Mouse (Mus musculus) embryonic facial prominence, embryonic 15.5 days (tissue): ENCODE measurements around the gene Eno2. TPM values are rescaled to one million over a fixed set of nuclear protein-coding genes. Genes with fewer than 3 reads are reported as not detected.

Source experiments
- ATAC-seq: fragments of 200-750 bp; cut with Nextera tagmentation; 2 replicates; pipeline ENCODE4 v1.8.0; 2017; ENCODE audit warnings: low read depth, moderate TSS enrichment; ENCODE audit not compliant: insufficient number of reproducible peaks, low FRiP score, low TSS enrichment
- H3K27ac ChIP-seq: fragments of 300-500 bp; sonication (generic); replicated peaks from 2 replicates; pipeline ENCODE4 v1.5.1; 2015; ENCODE audit warnings: mild to moderate bottlenecking, inconsistent platforms
- H3K27me3 ChIP-seq: fragments of 300-500 bp; sonication (generic); 2 replicates; pipeline ENCODE4 v1.6.1; 2015; ENCODE audit warnings: inconsistent platforms
- H3K36me3 ChIP-seq: fragments of 300-500 bp; sonication (generic); 2 replicates; pipeline ENCODE4 v1.6.1; 2015; ENCODE audit warnings: mild to moderate bottlenecking, inconsistent platforms
- H3K4me1 ChIP-seq: fragments of 300-500 bp; sonication (generic); 2 replicates; pipeline ENCODE4 v1.6.1; 2015; ENCODE audit warnings: inconsistent platforms
- H3K4me2 ChIP-seq: fragments of 300-500 bp; sonication (generic); replicated peaks from 2 replicates; pipeline ENCODE4 v1.6.1; 2015; ENCODE audit warnings: mild to moderate bottlenecking, inconsistent platforms
- H3K4me3 ChIP-seq: fragments of 300-500 bp; sonication (generic); replicated peaks from 2 replicates; pipeline ENCODE4 v1.5.1; 2015; ENCODE audit warnings: mild to moderate bottlenecking, inconsistent platforms
- H3K9ac ChIP-seq: fragments of 300-500 bp; sonication (generic); 2 replicates; pipeline ENCODE4 v1.6.1; 2015; ENCODE audit warnings: inconsistent platforms
- H3K9me3 ChIP-seq: fragments of 300-500 bp; sonication (generic); replicated peaks from 2 replicates; pipeline ENCODE4 v1.6.1; 2016; ENCODE audit warnings: inconsistent platforms
- WGBS: fragments of 180-500 bp; shearing (Covaris S2); methylation state at CpG from one replicate; pipeline ENCODE4 v1.1.7; 2015; 5-methylcytosine and 5-hydroxymethylcytosine counted together
- polyA plus RNA-seq: library from polyadenylated mRNA; unstranded; fragments of >200 nt; fragmentation: Nextera tagmentation; extraction: Ambion mirVana; gene quantifications from 2 replicates; pipeline ENCODE4 v1.2.1, GENCODE M21; 2015

The Eno2 gene
- polyA plus RNA-seq: 11.8 and 12.7 TPM in 2 replicates

DNA sequence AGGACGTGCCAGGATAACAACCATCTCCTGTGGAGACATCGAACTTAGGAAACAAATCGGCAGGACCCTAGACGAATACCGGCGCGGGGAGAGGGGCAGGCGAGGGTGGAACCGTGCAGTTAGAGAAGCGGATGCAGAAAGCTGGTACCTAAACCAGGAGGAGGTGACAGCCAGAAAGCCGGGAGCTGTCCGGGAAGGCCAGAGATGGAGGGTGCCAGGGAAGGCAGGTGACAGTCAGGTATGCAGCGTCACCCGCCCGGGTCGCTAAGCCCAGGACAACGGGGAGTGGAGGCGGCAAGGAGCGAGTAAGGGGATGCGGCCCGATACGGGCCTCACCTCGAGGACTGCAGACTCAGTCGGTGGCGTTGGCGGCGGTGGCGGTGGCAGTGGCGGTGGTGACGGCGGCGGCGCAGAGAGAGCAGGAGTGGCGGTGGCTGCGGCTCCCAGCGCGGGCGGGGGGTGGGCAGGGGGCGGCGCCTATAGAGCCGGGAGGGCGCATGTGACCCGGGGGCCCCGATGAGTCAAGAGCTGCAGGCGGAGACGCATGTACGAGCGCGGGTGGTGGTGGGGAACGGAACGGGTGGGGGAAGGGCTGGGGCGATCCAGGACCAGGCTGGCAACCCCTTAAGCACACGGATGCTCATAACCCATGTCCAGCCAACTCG, at the start of gene Eno2:
Gene Eno2 (minus strand): TSS at position 573 of the 665 bp plus-strand sequence.
- ATAC-seq: peak; percentile 67
- peaks cover 26% of the 10 kb centered on the region for H3K4me1 ChIP-seq
- no peaks in the 10 kb centered on the region for H3K9me3 ChIP-seq
- WGBS: under 1% methylated on average over 50 of the region's 54 CpGs
- peak within 1 kb of the TSS; percentile 54 for H3K4me3 ChIP-seq
- H3K27me3 ChIP-seq: no peaks in the 10 kb centered on the region
- H3K36me3 ChIP-seq: 0 out of 2 replicates have a peak, but pooled peaks cover 4% of the 10 kb centered on the region
- H3K9ac ChIP-seq: peak within 1 kb of the TSS; percentile 43
- H3K4me2 ChIP-seq: peak within 1 kb of the TSS; percentile 86
- peak within 1 kb of the TSS; percentile 63; the same call in 1 of the 2 replicates for H3K27ac ChIP-seq

DNA sequence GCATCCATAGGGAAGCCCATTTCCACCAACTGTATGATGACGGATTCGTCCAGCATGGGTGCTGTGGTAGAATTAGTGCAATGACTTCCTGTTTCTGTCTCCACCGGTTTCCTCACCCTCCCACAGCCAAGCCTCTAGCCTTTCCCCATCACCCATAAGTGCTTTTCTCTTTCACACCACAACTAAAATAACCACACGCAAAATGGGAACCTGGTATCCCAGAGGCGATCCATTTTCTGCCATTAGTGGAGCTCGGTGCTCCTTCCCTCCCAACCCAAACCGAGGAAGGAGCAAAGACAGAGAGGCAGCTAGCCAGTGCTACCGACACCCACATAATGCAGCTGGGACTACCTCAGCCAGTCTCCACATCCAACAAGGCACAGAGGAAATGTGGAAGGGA, 48.5 kb upstream of the Eno2 start:
- no peak overlapping the region for H3K9ac ChIP-seq
- no peak for ATAC-seq
- no peaks in the 10 kb centered on the region for H3K27me3 ChIP-seq
- WGBS: 85% methylated on average over 8 of the region's 8 CpGs
- H3K27ac ChIP-seq: no peak overlapping the region
- peaks cover 77% of the 10 kb centered on the region for H3K36me3 ChIP-seq
- H3K4me3 ChIP-seq: no peak overlapping the region
- H3K4me2 ChIP-seq: no peak overlapping the region
- no peaks in the 10 kb centered on the region for H3K9me3 ChIP-seq
- H3K4me1 ChIP-seq: peaks cover 11% of the 10 kb centered on the region

DNA sequence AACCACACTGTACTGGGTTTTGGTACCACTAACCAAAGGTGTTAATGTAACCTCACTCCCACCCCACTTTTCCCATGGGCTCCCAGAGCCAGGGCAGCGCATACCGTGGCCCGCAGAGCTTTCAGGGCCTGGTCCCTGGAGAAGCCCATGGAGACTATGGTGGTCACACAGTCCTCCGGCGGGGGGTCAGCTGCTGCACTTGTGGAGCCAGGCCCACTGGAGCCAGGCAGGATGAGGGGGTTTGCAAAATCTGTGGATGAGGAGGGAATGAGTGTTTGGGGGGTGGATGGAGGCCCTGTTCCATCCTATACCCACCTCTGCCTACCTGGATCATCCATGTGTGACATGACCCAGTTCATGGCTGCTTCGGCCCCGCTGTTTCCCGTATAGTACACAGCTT, 48.1 kb upstream of the Eno2 start:
- peaks cover 73% of the 10 kb centered on the region for H3K36me3 ChIP-seq

DNA sequence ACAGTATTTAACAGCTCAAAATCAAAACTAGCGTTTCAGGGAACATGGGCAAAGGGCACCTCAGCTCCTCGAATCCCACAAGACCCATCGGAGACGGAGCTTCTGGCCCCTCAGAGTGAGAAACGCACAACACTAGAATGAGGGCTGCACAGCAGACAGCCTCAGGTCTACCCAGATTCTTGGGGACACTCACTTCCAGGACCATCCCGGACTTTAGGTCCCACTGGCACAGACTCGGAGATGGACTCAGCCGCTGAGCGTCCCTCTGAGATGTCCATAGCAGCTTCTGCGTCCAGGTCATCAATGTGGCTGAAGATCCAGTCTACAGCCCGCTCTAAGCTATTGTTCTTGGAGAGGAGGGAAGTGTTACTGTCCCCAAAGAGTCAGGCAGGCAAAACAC, 47.7 kb upstream of the Eno2 start:
- H3K9ac ChIP-seq: no peak overlapping the region
- H3K4me2 ChIP-seq: no peak overlapping the region
- no peak overlapping the region for H3K4me3 ChIP-seq
- 93% methylated on average over 11 of the region's 11 CpGs for WGBS
- H3K9me3 ChIP-seq: no peaks in the 10 kb centered on the region
- no peak overlapping the region for H3K27ac ChIP-seq
- H3K27me3 ChIP-seq: no peaks in the 10 kb centered on the region
- H3K4me1 ChIP-seq: peaks cover 20% of the 10 kb centered on the region
- no peak for ATAC-seq
- H3K36me3 ChIP-seq: peaks cover 72% of the 10 kb centered on the region

More for the DNA sequence above, 48.1 kb upstream of the Eno2 start:
- Histone ChIP-seq H3K4me2 (no peak overlapping the region), H3K4me3 (no peak overlapping the region), H3K9me3 (no peaks in the 10 kb centered on the region), H3K9ac (no peak overlapping the region), H3K27me3 (no peaks in the 10 kb centered on the region), H3K4me1 (peaks cover 15% of the 10 kb centered on the region), H3K27ac (no peak overlapping the region)
- WGBS: 96% methylated on average over 8 of the region's 8 CpGs
- ATAC-seq: no peak

DNA sequence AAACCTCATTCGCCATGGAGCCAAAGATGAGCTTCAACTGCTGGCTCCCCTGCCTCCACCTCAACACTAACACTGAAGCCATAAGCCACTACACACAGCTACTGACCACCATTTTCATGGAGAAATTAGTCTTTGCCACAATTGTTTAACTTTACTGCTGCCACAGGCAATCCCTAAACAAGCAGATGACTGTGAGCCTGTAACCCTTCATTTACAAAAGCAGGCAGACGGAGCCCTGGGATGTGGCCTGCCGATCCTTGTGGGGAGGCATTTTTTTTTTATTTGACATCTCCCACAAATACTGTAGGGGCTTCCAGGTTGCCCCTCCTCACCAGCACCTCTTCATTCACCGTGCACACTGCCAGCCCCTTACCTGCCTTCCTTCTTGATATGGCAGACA, 47.1 kb upstream of the Eno2 start:
- Histone ChIP-seq H3K4me3 (no peak overlapping the region), H3K27ac (no peak overlapping the region), H3K27me3 (no peaks in the 10 kb centered on the region), H3K4me2 (no peak overlapping the region), H3K4me1 (peaks cover 25% of the 10 kb centered on the region), H3K36me3 (peaks cover 72% of the 10 kb centered on the region), H3K9me3 (no peaks in the 10 kb centered on the region), H3K9ac (no peak overlapping the region)
- WGBS: 82% methylated on average over 4 of the region's 4 CpGs
- no peak for ATAC-seq

DNA sequence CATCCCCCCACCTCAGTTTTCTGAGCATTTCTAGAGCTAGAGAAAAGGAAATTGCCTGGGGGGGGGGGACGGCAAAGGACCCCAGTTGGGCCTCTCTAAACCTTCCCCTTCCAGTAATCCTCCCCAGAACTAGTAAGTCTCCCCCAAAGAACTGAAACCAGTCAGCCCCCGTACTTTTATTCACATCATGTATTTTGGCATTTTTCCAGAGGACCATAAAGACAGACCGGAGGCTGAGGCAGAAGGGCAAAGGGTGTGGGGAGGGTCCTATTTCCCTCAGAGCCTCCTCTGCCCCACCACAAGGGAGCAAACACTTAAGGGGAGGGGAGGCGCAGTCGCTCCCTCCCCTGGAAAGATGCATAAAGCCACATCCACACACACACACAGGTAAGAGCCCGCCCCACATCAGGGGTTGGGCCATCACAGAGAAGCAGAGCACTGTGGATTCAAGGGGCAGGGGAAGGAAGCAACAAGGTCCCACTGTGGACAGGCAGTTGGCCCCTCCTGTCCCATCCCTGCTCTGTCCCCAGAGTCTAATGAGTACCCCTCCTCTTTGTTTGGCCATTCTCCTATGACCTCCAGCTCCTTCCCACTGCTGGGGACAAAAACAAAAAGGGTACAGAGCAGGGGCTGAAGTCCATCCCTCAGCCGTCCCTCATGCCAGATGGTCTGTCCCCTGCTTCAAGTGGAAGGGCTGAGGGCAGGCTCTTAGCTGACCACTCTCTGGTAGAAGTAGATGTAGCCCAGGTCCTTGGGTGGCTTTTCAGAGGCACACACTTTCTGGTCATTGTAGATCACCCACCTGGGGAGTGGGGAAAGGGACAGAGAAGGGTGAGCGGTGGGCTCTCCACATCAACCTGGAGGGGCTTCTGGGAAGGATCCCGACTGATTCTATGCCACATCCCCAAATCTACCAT, 45.6 kb upstream of the Eno2 start:
- 67% methylated on average over 9 of the region's 9 CpGs for WGBS
- no peak for ATAC-seq
- Histone ChIP-seq H3K4me2 (peak overlapping the region; percentile 79; the same call in 1 of the 2 replicates), H3K27me3 (no peaks in the 10 kb centered on the region), H3K9me3 (no peaks in the 10 kb centered on the region), H3K36me3 (peaks cover 69% of the 10 kb centered on the region), H3K4me1 (peaks cover 33% of the 10 kb centered on the region), H3K9ac (no peak overlapping the region), H3K27ac (peak overlapping the region; percentile 94; the same call in 1 of the 2 replicates), H3K4me3 (no peak overlapping the region)

DNA sequence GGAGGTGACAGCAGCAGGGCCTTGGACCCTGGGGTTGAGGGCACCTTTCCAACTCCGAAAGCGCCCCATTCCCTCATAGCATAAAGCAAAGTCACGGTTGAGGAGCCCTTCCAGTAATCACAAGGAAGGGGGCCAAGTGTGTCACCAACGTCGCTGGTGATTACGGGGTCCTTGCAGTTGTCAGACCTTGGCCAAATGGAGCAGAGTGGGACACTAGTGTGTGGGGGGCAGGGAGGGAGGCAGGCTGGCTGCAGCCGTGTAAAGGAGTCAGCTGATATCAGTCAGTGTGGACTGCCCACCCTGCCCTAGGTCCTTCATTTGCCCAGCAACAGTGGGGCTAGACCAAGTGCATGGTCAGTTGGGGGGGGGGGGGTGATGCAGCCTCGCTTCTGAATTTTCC, 45.0 kb upstream of the Eno2 start:
- peak overlapping the region; percentile 94 for H3K27ac ChIP-seq
- peak overlapping the region; percentile 73 for H3K4me3 ChIP-seq
- H3K4me1 ChIP-seq: peaks cover 40% of the 10 kb centered on the region
- H3K9me3 ChIP-seq: no peaks in the 10 kb centered on the region
- WGBS: 36% methylated on average over 7 of the region's 8 CpGs
- no peak overlapping the region for H3K9ac ChIP-seq
- ATAC-seq: peak; percentile 21; the same call in 1 of the 2 replicates
- H3K4me2 ChIP-seq: peak overlapping the region; percentile 79
- H3K27me3 ChIP-seq: no peaks in the 10 kb centered on the region
- peaks cover 66% of the 10 kb centered on the region for H3K36me3 ChIP-seq

DNA sequence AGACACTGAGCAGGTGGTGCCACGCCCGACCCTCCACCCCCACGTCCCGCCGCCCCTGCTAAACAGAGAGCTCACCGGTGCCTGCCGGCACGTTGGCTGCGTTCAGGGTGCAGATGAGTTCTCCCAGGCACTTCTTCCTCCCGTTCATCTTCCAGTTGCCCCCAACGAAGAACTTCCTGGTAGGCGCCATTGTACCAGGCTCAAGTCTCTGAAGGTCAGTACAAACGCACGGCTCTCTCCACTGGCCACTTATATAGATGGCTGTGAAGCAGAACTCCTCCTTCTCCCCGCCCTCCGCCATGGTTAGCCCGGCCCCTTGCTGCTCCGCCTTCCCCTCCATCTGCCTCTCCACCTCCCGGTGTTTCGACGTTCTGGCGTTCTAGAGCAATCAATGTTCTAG, 44.5 kb upstream of the Eno2 start, which contains the start of gene Tpi1:
Gene Tpi1 (minus strand): TSS at position 364 of the 400 bp plus-strand sequence.
- ATAC-seq: peak; percentile 89
- Histone ChIP-seq H3K36me3 (peaks cover 61% of the 10 kb centered on the region), H3K27ac (peak within 1 kb of the TSS; percentile 94), H3K4me3 (peak within 1 kb of the TSS; percentile 73), H3K4me2 (peak within 1 kb of the TSS; percentile 79), H3K9me3 (no peaks in the 10 kb centered on the region), H3K27me3 (no peaks in the 10 kb centered on the region), H3K4me1 (peaks cover 40% of the 10 kb centered on the region), H3K9ac (peak within 1 kb of the TSS; percentile 78)
- WGBS: under 1% methylated on average over 22 of the region's 22 CpGs

DNA sequence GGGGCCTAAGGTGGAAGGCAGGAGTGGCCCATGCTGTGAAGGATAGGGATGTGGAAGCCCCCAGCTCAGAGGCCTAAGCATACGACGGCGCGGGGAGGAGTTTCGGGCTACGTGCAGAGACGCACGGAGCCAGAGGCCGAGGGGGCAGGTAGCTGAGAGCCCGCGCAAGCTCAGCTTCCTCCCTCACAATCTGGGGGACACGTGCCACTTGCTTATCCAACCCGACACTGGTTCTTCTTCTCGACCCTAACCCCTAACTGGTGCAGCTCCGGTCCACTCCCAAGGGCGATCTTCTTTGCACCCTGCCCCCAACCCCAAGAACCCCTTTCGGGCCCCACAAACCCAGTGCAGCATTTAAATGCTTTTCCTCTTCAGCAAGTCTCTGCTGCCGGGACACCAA, 44.0 kb upstream of the Eno2 start:
- Histone ChIP-seq H3K36me3 (peaks cover 56% of the 10 kb centered on the region), H3K4me2 (peak overlapping the region; percentile 79), H3K27me3 (no peaks in the 10 kb centered on the region), H3K9ac (peak overlapping the region; percentile 78), H3K4me3 (peak overlapping the region; percentile 73), H3K4me1 (peaks cover 40% of the 10 kb centered on the region), H3K9me3 (no peaks in the 10 kb centered on the region), H3K27ac (peak overlapping the region; percentile 94)
- peak; percentile 63 for ATAC-seq
- 0% methylated on average over 18 of the region's 18 CpGs for WGBS

DNA sequence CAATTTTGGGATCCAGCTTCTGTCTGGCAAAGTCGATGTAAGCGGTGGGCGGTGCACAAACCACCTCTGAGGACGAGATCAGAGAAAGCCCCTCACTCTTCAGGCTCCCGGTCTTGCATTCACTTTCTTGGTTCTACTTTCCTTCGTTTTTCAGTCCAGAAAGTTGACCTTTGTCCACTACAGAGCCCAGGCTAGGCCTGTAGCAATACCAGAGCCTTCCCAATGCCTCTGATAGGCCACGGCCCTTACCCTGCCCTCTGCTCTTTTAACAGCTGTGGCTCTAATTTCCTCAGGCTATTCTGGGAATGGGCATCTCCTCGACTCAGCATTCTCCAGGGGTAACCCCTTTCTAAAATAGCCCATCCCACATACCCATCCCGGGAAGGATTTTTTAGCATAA, 43.4 kb upstream of the Eno2 start:
- H3K9me3 ChIP-seq: no peaks in the 10 kb centered on the region
- H3K4me1 ChIP-seq: peaks cover 45% of the 10 kb centered on the region
- peak overlapping the region; percentile 73 for H3K4me3 ChIP-seq
- H3K27me3 ChIP-seq: no peaks in the 10 kb centered on the region
- peak overlapping the region; percentile 78 for H3K9ac ChIP-seq
- peaks cover 50% of the 10 kb centered on the region for H3K36me3 ChIP-seq
- H3K4me2 ChIP-seq: peak overlapping the region; percentile 79
- H3K27ac ChIP-seq: peak overlapping the region; percentile 94
- no peak for ATAC-seq
- 11% methylated on average over 9 of the region's 9 CpGs for WGBS
